Mouse (Mus musculus) CH12.LX (cell line): ENCODE results near the gene Myl7.

ENCODE experiments used
- CTCF ChIP-seq, 2 experiments: IDR thresholded peaks in 1 of 2; conservative IDR thresholded peaks in 1 of 2; 2 replicates each; pipeline ENCODE4 v1.5.1; 2011 to 2012; ENCODE audit warnings: low read depth in 2 of 2, low read length in 2 of 2, improper control_type of control experiment in 1 of 2, inconsistent platforms in 1 of 2, mild to moderate bottlenecking in 1 of 2, moderate library complexity in 1 of 2
- ELF1 ChIP-seq: IDR thresholded peaks from 2 replicates; pipeline ENCODE4 v1.6.1; 2014; ENCODE audit warnings: low read depth, mild to moderate bottlenecking, inconsistent platforms, low read length, improper control_type of control experiment
- GABPA ChIP-seq: IDR thresholded peaks from 2 replicates; pipeline ENCODE4 v1.6.1; 2012; ENCODE audit warnings: low read depth, low read length, improper control_type of control experiment, inconsistent platforms; ENCODE audit not compliant: insufficient replicate concordance
- MEF2A ChIP-seq: IDR thresholded peaks from 2 replicates; pipeline ENCODE4 v1.6.1; 2014; ENCODE audit warnings: low read depth, mild to moderate bottlenecking, inconsistent platforms, low read length, improper control_type of control experiment, borderline replicate concordance
- POLR2A ChIP-seq: IDR thresholded peaks from 2 replicates; pipeline ENCODE4 v1.6.1; 2011; ENCODE audit warnings: low read depth, mild to moderate bottlenecking, improper control_type of control experiment, low read length
- TCF12 ChIP-seq: IDR thresholded peaks from 2 replicates; pipeline ENCODE4 v1.6.1; 2014; ENCODE audit warnings: low read depth, mild to moderate bottlenecking, inconsistent platforms, low read length, improper control_type of control experiment
- ZNF384 ChIP-seq: IDR thresholded peaks from 2 replicates; pipeline ENCODE4 v1.6.1; 2012; ENCODE audit warnings: low read depth, low read length, improper control_type of control experiment, inconsistent platforms

DNA sequence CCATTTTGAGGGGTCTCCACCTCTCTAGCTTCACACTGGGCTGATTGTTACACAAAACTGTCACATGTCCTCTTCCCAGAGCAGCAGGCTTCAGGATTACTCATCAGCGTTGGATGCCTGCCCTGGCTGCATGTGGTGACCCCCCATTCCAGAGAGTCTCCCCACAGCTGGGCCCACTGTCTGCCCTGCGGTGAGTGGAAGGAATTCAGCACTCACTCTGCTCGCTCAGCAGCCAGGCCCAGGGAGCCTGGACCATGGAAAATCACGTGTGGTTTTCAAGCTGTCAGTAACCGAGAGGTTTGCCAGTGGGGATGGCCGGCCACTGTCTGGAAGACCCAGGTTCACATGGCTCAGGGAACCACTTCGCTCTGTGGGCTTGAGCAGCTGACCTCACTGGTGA is 42.7 kb downstream of the Myl7 start:
- no peak for TF ChIP-seq ELF1
- no peak for TF ChIP-seq POLR2A
- TF ChIP-seq CTCF (conservative IDR thresholded peaks at IDR 0.05 in 1 of 2, IDR thresholded peaks at IDR 0.05 in 1 of 2; ENCODE audit: low read depth in 2 of 2, low read length in 2 of 2), result no peak
- TF ChIP-seq TCF12, result no peak
- TF ChIP-seq ZNF384, result no peak
- TF ChIP-seq GABPA, result no peak
- TF ChIP-seq MEF2A, result no peak
